Mouse (Mus musculus) lung, adult 18-20 months (tissue): ENCODE data around the gene Myadm.
"Not testable (repeated sequence)": the region's sequence is repeated elsewhere in the genome, so short reads cannot be mapped to it uniquely, and the experiment has no call there.

Experiments used
- DNase-seq, 2 experiments: peaks; one replicate each; pipeline ENCODE4 v3.0.0; 2022; ENCODE audit warnings: mixed read lengths in 2 of 2

The Myadm gene

DNA sequence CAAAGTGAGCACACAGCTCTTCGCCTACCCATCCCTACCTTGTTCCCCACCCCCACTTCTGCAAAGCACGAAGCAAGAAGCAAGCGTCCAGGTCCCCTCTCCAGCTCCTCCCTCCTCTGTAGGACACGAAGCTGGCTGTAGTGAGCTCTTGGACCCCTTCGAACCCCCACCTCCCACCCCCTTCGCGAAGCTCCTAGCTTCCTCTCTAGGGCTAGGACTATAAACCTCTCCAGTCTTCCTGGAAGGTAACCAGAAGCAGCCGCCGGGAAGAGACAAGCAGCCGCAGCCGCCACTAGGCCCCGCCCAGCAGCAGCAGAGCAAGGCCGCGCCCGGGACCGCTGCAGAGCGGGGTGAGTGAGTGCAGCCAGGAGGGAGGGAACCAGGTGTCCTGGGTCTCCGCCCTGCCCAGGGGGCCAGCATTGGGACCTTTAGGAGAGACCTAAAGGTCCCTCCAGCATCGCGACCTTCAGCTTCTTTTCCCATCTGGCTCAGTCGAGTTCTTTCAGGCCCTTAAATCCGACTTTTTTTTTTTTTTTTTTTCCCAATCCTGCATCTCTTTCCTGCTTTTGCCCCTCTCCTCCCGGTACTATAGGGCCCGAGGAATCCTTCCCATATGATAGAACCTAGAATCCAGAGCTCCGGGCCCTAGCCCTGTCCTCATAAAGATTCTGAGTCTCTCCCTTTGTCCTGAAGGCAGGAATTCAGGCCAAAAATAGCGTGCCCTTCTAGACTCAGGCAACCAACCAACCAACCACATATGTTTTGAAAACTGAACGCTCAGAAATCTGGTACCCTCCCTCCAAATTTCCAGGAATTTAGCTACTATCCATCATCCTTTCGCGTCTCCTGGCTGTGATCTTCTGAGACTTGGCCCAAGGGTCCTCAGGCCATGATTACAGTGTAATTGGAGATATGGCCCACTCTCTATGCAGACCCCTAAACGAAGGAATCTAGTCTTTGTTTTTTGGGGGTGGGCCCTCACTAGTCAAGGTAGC, at the start of gene Myadm, which contains the start of gene Prkcg:
Gene Myadm, plus strand, starts transcription at position 105 of the 995 bp plus-strand sequence.
Gene Prkcg, plus strand, starts transcription at position 204 of the 995 bp plus-strand sequence.
- DNase-seq = peak; percentile 87 to 90

DNA sequence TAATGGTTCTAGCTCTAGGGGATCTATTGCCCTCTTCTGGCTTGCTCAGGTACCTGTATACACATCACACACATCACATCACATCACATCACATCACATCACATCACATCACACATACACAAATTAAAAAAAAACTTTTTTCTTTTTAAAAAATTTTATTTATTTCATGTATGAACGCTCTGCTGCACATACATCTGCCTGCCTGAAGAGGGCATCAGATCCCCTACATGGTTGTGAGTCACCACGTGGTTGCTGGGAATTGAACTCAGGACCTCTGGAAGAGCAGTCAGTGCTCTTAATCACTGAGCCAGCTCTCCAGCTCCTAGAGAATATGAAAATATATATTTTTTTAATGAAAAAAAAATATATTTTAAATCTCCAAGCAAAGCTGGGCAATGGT, 49.7 kb upstream of the Myadm start:
- DNase-seq = no peak

- DNase-seq = no peak
These were observed 28.2 kb upstream of the Myadm start for GRCm38 (mm10) chr7:3260701-3261100.

GRCm38 (mm10) chr7:3261446-3261845, 27.4 kb upstream of the Myadm start:
- no peak for DNase-seq

GRCm38 (mm10) chr7:3262789-3263188, 26.1 kb upstream of the Myadm start:
- peak; percentile 32 to 39 for DNase-seq

DNA sequence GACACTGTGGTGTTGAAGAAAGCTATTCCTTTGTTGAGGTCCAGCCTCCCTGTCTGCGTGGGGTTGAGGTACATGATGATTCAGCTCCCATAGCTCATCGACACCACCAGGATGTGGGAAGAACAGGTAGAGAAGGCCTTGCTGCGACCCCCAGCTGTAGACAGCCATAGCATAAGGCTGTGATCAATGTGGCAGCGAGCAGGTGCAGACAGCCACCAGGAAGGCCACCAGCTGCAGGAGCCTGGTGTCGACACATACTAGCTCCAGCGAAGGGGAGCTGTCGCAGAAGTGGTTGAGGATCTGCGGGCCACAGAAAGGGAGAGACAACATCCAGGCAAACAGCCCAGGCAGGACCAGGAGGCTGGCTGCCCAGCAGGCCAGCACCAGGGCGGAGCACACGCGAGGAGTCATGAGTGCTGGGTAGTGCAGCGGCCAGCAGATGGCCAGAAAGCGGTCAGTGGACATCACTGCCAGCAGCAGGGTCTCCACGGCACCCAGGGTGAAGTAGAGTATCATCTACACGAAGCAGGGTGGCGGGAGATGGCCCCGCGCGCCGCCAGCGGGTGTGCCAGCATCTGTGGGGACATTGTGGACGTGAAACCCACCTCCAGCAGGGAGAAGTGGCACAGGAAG, 24.4 kb upstream of the Myadm start:
- DNase-seq = no peak

DNA sequence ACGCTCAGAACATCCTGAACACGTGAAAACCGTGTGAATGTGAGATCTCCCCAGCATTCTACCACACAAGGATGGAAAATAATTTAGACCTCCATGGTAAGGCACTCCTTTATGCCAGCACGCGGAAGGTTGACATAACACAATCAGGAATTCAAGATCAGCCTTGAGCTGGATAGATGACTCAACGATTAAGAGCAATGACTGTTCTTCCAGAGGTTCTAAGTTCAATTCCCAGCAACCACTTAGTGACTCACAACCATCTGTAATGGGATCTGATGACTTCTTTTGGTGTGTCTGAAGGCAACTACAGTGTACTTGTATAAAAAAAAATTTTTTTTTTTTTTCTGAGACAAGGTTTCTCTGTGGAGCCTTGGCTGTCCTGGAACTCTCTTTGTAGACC, 23.6 kb upstream of the Myadm start:
- DNase-seq = no peak

DNA sequence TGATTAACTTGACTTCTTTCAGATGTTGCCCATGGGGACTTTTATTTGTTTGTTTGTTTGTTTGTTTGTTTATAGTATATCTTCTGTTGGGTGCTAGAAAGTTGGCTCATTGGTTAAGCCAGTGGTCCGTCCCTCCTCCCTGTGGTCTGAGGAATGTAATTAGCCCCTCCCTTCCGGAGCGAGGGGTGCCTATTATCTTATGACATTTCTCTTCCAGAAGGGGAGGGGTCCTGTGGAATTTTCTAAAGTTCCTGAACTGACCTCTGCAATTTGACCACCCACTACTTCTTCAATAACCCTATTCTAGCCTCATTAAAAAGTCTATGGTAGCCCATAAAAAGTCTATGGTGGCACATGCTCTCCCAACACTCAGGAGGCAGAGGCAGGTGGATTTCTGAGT, 21.6 kb upstream of the Myadm start:
- DNase-seq = no peak

DNA sequence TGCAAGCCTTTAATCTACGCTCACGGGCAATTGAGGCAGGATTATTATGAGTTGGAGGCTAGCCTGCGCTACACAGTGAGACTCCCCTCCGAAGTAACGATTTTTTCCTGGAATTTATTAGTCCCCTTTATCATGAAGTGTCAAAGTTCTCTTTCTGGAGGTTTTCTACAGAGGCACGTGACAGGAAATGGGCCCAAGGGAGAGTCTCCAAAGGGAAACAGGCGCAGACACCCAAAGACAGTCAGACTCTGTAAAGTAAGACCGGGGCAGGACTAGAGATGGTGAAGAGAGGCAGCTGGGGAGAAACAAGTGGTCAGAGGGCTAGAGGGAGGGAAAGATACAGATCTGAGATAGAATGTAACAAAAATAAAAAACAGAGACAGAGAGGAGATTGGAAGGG, 21.0 kb upstream of the Myadm start:
- DNase-seq = no peak

GRCm38 (mm10) chr7:3268291-3268690, 20.6 kb upstream of the Myadm start:
- DNase-seq = no peak

DNA sequence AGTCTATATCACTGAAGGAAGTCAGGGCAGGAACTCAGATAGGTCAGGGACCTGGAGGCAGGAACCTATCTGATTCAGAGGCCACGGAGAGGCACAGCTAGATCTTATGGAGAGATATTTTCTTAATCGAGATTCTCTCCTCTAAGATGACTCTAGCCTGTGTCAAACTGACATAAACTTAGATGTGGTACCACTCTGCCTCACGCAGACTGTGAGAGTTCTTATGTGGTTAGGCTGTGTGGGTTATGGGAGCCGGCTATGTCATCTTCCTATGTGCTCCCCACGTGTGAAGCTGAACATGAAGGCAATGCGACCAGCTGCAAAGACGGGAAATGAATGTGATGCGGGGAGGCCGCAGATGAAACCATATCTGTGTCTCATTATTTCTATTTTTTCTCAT, 16.7 kb upstream of the Myadm start:
- no peak for DNase-seq

DNA sequence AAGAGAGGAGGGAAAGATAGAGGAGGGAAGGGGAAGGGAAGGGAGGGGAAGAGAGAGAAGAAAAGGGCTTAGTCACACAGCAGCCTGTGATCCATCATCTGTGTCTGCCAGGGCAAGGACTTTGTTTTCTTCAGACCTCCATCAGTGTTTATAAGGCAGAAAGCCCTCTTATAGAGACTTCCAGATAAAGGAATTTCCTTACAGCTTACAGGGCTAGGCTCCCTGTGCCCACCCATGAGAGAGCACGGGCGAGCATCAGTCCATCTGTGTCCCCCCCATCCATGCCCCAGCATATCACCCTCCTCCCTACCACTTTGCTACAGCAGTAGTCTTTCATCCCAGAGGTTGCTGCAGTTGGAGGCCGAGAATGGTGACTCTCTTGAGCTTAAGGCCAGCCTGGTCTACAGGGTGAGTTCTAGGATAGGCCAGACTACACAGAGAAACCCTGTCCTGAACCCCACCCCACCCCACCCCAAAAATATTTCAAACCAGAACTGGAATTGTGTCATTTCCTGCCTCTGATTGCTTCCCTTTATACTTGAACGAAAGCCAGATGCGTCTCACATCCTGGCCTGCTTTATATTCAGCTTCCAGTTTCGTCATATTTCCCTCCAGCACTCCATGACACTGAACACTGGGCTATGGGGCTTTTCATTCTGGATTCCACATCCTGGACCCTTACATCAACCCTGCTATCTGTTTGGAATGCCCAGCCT, 13.3 kb upstream of the Myadm start:
- no peak for DNase-seq

DNA sequence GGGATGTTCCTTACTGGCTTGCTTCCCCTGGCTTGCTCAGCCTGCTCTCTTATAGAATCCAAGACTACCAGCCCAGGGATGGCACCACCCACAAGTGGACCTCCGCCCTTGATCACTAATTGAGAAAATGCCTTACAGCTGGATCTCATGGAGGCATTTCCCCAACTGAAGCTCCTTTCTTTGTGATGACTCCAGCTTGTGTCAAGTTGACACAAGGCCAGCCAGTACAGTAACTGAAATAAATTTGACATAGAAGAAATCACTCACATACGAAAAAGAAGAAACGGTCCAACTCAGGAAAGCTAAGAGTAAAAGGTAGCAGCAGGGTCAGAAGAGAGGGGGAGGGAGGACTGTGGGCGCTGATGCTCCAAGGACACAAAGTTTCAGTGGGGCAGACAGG, 12.1 kb upstream of the Myadm start:
- DNase-seq = not testable (repeated sequence)

- DNase-seq = no peak
These were observed 8.7 kb upstream of the Myadm start for GRCm38 (mm10) chr7:3280080-3280653.

GRCm38 (mm10) chr7:3280654-3281153, 8.2 kb upstream of the Myadm start:
- no peak for DNase-seq

DNA sequence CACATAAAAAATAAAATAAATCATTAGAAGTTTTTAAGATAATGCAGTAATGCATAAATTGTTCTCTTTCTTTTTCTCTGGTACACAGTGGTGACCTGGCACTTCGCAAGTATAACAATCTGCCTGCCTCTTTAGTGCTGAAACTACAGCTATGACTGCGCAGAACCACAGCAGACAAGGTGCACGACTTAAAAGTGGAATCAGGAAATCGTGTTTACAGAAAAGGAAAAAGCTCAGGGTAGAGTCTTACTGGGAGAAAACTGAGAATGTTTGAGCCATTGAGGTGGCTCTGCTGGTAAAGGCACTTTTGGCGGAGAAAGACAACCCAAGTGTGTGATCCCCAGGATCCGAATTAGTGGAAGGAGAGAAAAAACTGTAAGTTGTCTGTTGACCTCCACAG, 7.1 kb upstream of the Myadm start:
- DNase-seq = no peak

DNA sequence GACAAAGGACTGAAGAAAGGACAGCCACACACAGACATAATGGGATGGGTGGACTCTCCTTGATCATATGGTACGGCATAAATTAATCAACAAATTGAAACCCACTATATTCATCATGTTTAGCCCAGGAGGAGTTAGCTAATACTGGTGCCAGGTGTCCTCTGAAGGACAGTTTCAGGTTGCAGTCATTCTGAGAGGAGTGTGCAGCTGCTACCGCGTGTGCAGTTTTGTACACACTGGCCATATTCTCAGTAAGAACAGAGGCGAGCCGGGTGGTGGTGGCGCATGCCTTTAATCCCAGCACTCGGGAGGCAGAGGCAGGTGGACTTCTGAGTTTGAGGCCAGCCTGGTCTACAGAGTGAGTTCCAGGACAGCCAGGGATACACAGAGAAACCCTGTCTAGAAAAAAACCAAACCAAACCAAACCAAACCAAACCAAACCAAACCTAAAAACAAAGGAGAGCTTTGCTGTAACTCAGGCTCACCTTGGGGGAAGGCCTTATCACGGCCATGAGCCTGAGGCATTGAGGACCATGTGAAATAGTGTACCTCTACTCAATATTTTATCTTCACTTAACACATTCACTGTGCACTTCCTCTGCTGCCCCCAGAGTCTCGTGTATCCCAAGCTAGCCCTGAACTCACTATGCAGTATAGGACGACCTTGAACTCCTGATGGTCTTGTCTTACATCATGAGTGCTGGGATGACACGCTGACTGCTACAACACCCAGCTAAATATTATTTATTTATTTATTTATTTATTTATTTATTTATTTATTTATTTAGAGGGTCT, 5.6 kb upstream of the Myadm start:
- DNase-seq = no peak

DNA sequence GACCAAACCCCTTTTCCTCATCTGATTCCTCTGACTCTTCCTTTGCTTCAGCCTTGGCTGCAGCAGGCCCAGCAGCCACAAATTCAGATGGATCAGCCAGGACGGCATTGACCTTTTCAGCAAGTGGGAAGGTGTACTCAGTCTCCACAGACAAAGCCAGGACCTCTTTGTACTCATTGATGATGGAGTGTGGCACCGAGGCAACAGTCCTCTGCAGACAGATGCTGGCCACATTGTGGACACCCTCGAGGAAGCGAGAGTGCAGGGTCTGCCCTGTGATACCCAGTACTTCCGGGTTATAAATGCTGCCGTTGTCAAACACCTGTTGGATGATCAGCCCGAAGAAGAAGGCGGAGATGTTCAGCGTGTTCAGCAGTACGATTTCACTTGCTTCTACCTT, 4.3 kb upstream of the Myadm start:
- DNase-seq = no peak

DNA sequence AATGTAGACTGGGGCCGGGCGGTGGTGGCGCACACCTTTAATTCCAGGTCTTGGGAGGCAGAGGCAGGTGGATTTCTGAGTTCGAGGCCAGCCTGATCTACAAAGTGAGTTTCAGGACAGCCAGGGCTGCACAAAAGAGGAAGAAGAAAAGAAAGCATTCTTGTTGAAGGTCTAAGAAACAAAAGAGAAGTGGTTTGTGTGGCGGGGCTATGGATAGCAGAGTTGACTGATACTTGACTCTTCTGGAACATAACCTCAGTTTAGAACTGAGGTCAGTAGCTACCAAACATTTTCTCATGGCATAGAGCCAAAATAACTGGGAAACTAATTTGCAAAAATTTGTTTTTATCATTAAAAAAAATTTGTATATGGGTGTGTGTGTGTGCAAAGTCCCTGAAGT, 2.8 kb upstream of the Myadm start:
- no peak for DNase-seq

DNA sequence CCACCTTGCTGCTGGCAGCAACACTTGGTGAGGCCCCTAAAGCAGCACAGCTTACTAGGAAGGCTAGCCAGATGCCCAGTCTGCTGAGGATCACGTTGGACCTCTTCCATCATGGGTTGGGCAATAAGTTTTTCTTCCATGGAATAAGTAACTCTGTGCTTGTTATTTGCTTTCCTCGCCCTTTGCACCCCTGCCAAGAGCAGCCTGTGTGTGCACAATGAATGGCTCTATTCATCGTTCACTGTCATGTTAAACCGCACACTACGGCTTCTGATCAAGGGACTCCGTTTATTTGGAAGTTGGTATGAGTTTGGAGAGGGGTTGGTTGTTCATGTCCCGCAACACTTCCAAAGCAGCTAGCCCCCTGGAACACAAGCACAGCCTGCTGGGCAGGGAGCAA, 1.7 kb upstream of the Myadm start:
- peak; percentile 67 to 81 for DNase-seq

DNA sequence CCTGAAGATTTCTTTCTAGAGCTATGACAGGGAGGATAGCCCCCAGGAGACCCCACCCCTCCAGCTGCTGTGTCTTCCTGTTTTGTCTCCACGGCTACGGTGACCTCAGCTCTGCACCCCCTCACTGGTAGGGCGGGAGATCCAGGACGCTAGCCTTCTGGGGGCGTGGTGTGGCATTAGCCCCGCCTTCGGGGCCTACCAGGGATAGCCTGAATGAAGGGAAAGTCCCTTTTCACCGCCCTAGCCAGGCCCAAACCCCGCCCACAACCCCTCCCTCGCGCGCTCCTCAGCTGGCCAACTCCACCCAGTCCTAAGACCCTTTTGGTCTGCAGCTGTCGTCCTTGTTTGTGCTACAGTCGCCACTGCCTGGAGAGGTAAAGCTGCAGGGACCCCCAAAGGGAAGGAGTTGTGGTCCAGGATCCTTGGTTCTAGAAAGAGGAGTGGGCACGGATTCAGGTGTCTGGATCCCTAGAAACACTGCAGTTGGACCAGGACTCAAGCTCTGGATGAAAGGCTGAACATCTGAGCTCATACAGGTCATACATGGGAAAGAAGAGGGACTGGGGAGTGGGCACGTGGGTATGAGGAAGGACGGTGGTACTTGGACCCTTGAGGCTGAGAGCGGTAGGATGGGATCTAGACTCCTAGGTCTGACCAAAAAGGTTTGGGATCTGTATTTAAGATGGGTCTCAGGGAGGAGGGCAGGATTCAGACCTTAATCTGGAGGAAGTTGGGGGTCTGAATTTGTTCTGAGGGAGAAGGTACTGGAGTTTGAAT, 1.6 kb downstream of the Myadm start:
- peak; percentile 99 to 100 for DNase-seq
